Mouse (Mus musculus): ENCODE results near the gene Acta1. TPM values are rescaled to one million over a fixed set of nuclear protein-coding genes. Genes with fewer than 3 reads are reported as not detected.
A peak's percentile ranks its signal among the peaks of the same experiment; 100 is the strongest.

Acta1 gene
- polyA plus RNA-seq, 1 experiment from 2014 or later, result 10.2 TPM

GRCm38 (mm10) chr8:123899366-123899765 is 4.8 kb upstream of the Acta1 start:
- H3K9me3 ChIP-seq (replicated peaks; ENCODE audit: control insufficient read depth, low read length), result no peaks in the 10 kb centered on the region
- H3K4me2 ChIP-seq (ENCODE audit: low read depth, low read length), result no peak overlapping the region
- no peaks in the 10 kb centered on the region for H3K4me1 ChIP-seq (ENCODE audit: control insufficient read depth, insufficient read depth, low read length)
- H3K9ac ChIP-seq (replicated peaks; ENCODE audit: low read length), result no peak overlapping the region
- DNase-seq (ENCODE audit: low spot score) (no peak), ATAC-seq (replicated peaks; ENCODE audit: insufficient number of reproducible peaks, low FRiP score, low TSS enrichment, low read depth) (no peak)
- no peak overlapping the region for H3K4me3 ChIP-seq (ENCODE audit: low read depth, low read length)
- peaks cover 15% of the 10 kb centered on the region for H3K27me3 ChIP-seq (ENCODE audit: control insufficient read depth, insufficient read depth, low read length)
- 90% methylated on average over 7 of the region's 7 CpGs for WGBS
- no peak overlapping the region for H3K27ac ChIP-seq (replicated peaks; ENCODE audit: low read depth, low read length)
- H3K36me3 ChIP-seq (replicated peaks; ENCODE audit: control insufficient read depth, insufficient read depth, low read depth, low read length), result peaks cover 12% of the 10 kb centered on the region

- no peaks in the 10 kb centered on the region for H3K4me1 ChIP-seq (ENCODE audit: control insufficient read depth, insufficient read depth, low read length)
- no peak overlapping the region for H3K4me2 ChIP-seq (ENCODE audit: low read depth, low read length)
- ATAC-seq (replicated peaks; ENCODE audit: insufficient number of reproducible peaks, low FRiP score, low TSS enrichment, low read depth) (no peak), DNase-seq (ENCODE audit: low spot score) (no peak)
- no peak overlapping the region for H3K9ac ChIP-seq (replicated peaks; ENCODE audit: low read length)
- no peaks in the 10 kb centered on the region for H3K9me3 ChIP-seq (replicated peaks; ENCODE audit: control insufficient read depth, low read length)
- H3K4me3 ChIP-seq (ENCODE audit: low read depth, low read length), result no peak overlapping the region
- no peak overlapping the region for H3K27ac ChIP-seq (replicated peaks; ENCODE audit: low read depth, low read length)
- WGBS, result 89% methylated on average over 5 of the region's 5 CpGs
- H3K27me3 ChIP-seq (ENCODE audit: control insufficient read depth, insufficient read depth, low read length), result peaks cover 21% of the 10 kb centered on the region
- H3K36me3 ChIP-seq (replicated peaks; ENCODE audit: control insufficient read depth, insufficient read depth, low read depth, low read length), result peaks cover 12% of the 10 kb centered on the region
Observed at GRCm38 (mm10) chr8:123898576-123898975, 4.0 kb upstream of the Acta1 start.

- Histone ChIP-seq H3K9me3 (replicated peaks; ENCODE audit: control insufficient read depth, low read length) (no peaks in the 10 kb centered on the region), H3K27ac (replicated peaks; ENCODE audit: low read depth, low read length) (no peak overlapping the region), H3K4me3 (ENCODE audit: low read depth, low read length) (no peak overlapping the region), H3K27me3 (ENCODE audit: control insufficient read depth, insufficient read depth, low read length) (peaks cover 39% of the 10 kb centered on the region), H3K36me3 (replicated peaks; ENCODE audit: control insufficient read depth, insufficient read depth, low read depth, low read length) (peaks cover under 1% of the 10 kb centered on the region; the same call in 1 of the 2 replicates), H3K4me2 (ENCODE audit: low read depth, low read length) (no peak overlapping the region), H3K4me1 (ENCODE audit: control insufficient read depth, insufficient read depth, low read length) (peaks cover 5% of the 10 kb centered on the region; the same call in 1 of the 2 replicates), H3K9ac (replicated peaks; ENCODE audit: low read length) (no peak overlapping the region)
- 57% methylated on average over 10 of the region's 10 CpGs for WGBS
- no peak for ATAC-seq (replicated peaks; ENCODE audit: insufficient number of reproducible peaks, low FRiP score, low TSS enrichment, low read depth)
- DNase-seq (ENCODE audit: low spot score), result no peak
Observed at GRCm38 (mm10) chr8:123896774-123897173, 2.2 kb upstream of the Acta1 start.

GRCm38 (mm10) chr8:123896366-123896761 is 1.8 kb upstream of the Acta1 start:
- no peaks in the 10 kb centered on the region; the same call in 1 of the 2 replicates for H3K36me3 ChIP-seq (replicated peaks; ENCODE audit: control insufficient read depth, insufficient read depth, low read depth, low read length)
- peaks cover 5% of the 10 kb centered on the region; the same call in 1 of the 2 replicates for H3K4me1 ChIP-seq (ENCODE audit: control insufficient read depth, insufficient read depth, low read length)
- 63% methylated on average over 14 of the region's 14 CpGs for WGBS
- no peaks in the 10 kb centered on the region for H3K9me3 ChIP-seq (replicated peaks; ENCODE audit: control insufficient read depth, low read length)
- H3K27ac ChIP-seq (replicated peaks; ENCODE audit: low read depth, low read length), result no peak overlapping the region
- no peak for ATAC-seq (replicated peaks; ENCODE audit: insufficient number of reproducible peaks, low FRiP score, low TSS enrichment, low read depth)
- H3K27me3 ChIP-seq (ENCODE audit: control insufficient read depth, insufficient read depth, low read length), result peaks cover 42% of the 10 kb centered on the region
- H3K4me3 ChIP-seq (ENCODE audit: low read depth, low read length), result no peak overlapping the region
- no peak overlapping the region for H3K9ac ChIP-seq (replicated peaks; ENCODE audit: low read length)
- no peak overlapping the region for H3K4me2 ChIP-seq (ENCODE audit: low read depth, low read length)
- DNase-seq (ENCODE audit: low spot score), result no peak

- 77% methylated on average over 9 of the region's 9 CpGs for WGBS
- no peak for ATAC-seq (replicated peaks; ENCODE audit: insufficient number of reproducible peaks, low FRiP score, low TSS enrichment, low read depth)
- H3K27me3 ChIP-seq (ENCODE audit: control insufficient read depth, insufficient read depth, low read length), result peaks cover 46% of the 10 kb centered on the region
Observed at GRCm38 (mm10) chr8:123895680-123896365, 1.3 kb upstream of the Acta1 start.

GRCm38 (mm10) chr8:123895230-123895629 is 679 bp upstream of the Acta1 start:
- no peak for DNase-seq (ENCODE audit: low spot score)
- WGBS, result 75% methylated on average over 4 of the region's 4 CpGs
- ATAC-seq (replicated peaks; ENCODE audit: insufficient number of reproducible peaks, low FRiP score, low TSS enrichment, low read depth), result no peak
- Histone ChIP-seq H3K9ac (replicated peaks; ENCODE audit: low read length) (no peak overlapping the region), H3K9me3 (replicated peaks; ENCODE audit: control insufficient read depth, low read length) (no peaks in the 10 kb centered on the region), H3K27ac (replicated peaks; ENCODE audit: low read depth, low read length) (no peak overlapping the region), H3K27me3 (ENCODE audit: control insufficient read depth, insufficient read depth, low read length) (peaks cover 46% of the 10 kb centered on the region), H3K36me3 (replicated peaks; ENCODE audit: control insufficient read depth, insufficient read depth, low read depth, low read length) (no peaks in the 10 kb centered on the region; the same call in 1 of the 2 replicates), H3K4me2 (ENCODE audit: low read depth, low read length) (no peak overlapping the region), H3K4me1 (ENCODE audit: control insufficient read depth, insufficient read depth, low read length) (peaks cover 5% of the 10 kb centered on the region; the same call in 1 of the 2 replicates), H3K4me3 (ENCODE audit: low read depth, low read length) (no peak overlapping the region)

More at GRCm38 (mm10) chr8:123895680-123896365, 1.3 kb upstream of the Acta1 start:
- H3K9ac ChIP-seq (replicated peaks; ENCODE audit: low read length), result no peak overlapping the region
- H3K4me3 ChIP-seq (ENCODE audit: low read depth, low read length), result no peak overlapping the region
- H3K36me3 ChIP-seq (replicated peaks; ENCODE audit: control insufficient read depth, insufficient read depth, low read depth, low read length), result no peaks in the 10 kb centered on the region; the same call in 1 of the 2 replicates
- peaks cover 5% of the 10 kb centered on the region; the same call in 1 of the 2 replicates for H3K4me1 ChIP-seq (ENCODE audit: control insufficient read depth, insufficient read depth, low read length)
- no peak for DNase-seq (ENCODE audit: low spot score)
- no peak overlapping the region for H3K4me2 ChIP-seq (ENCODE audit: low read depth, low read length)
- H3K27ac ChIP-seq (replicated peaks; ENCODE audit: low read depth, low read length), result no peak overlapping the region
- no peaks in the 10 kb centered on the region for H3K9me3 ChIP-seq (replicated peaks; ENCODE audit: control insufficient read depth, low read length)

GRCm38 (mm10) chr8:123893413-123893812 is 1.1 kb downstream of the Acta1 start:
- no peak overlapping the region for H3K9ac ChIP-seq (replicated peaks; ENCODE audit: low read length)
- WGBS, result 73% methylated on average over 11 of the region's 11 CpGs
- no peak overlapping the region for H3K4me3 ChIP-seq (ENCODE audit: low read depth, low read length)
- ATAC-seq (replicated peaks; ENCODE audit: insufficient number of reproducible peaks, low FRiP score, low TSS enrichment, low read depth), result no peak
- peaks cover 46% of the 10 kb centered on the region for H3K27me3 ChIP-seq (ENCODE audit: control insufficient read depth, insufficient read depth, low read length)
- DNase-seq (ENCODE audit: low spot score), result no peak
- no peak overlapping the region for H3K4me2 ChIP-seq (ENCODE audit: low read depth, low read length)
- no peak overlapping the region for H3K27ac ChIP-seq (replicated peaks; ENCODE audit: low read depth, low read length)
- no peaks in the 10 kb centered on the region for H3K9me3 ChIP-seq (replicated peaks; ENCODE audit: control insufficient read depth, low read length)
- no peaks in the 10 kb centered on the region for H3K36me3 ChIP-seq (replicated peaks; ENCODE audit: control insufficient read depth, insufficient read depth, low read depth, low read length)
- H3K4me1 ChIP-seq (ENCODE audit: control insufficient read depth, insufficient read depth, low read length), result peaks cover 5% of the 10 kb centered on the region; the same call in 1 of the 2 replicates

- no peak overlapping the region for H3K9ac ChIP-seq (replicated peaks; ENCODE audit: low read length)
- H3K4me2 ChIP-seq (ENCODE audit: low read depth, low read length), result no peak overlapping the region; the same call in 1 of the 2 replicates
- DNase-seq (ENCODE audit: low spot score), result peak; percentile 17
- ATAC-seq (replicated peaks; ENCODE audit: insufficient number of reproducible peaks, low FRiP score, low TSS enrichment, low read depth), result no peak
- H3K4me3 ChIP-seq (ENCODE audit: low read depth, low read length), result peak overlapping the region; percentile 20
- no peaks in the 10 kb centered on the region for H3K36me3 ChIP-seq (replicated peaks; ENCODE audit: control insufficient read depth, insufficient read depth, low read depth, low read length)
- no peaks in the 10 kb centered on the region for H3K9me3 ChIP-seq (replicated peaks; ENCODE audit: control insufficient read depth, low read length)
- H3K27ac ChIP-seq (replicated peaks; ENCODE audit: low read depth, low read length), result no peak overlapping the region
- WGBS, result 8% methylated on average over 30 of the region's 30 CpGs
- peaks cover 5% of the 10 kb centered on the region; the same call in 1 of the 2 replicates for H3K4me1 ChIP-seq (ENCODE audit: control insufficient read depth, insufficient read depth, low read length)
- H3K27me3 ChIP-seq (ENCODE audit: control insufficient read depth, insufficient read depth, low read length), result peaks cover 46% of the 10 kb centered on the region
Observed at GRCm38 (mm10) chr8:123892586-123893155, 1.9 kb downstream of the Acta1 start.
